Mouse (Mus musculus) c-Kit-negative CD71-positive TER-119-positive erythroid progenitor cells, embryonic 14.5 days (primary cell): Measurements from ENCODE around the gene Pex14.

Experiments used
- DNase-seq: peaks from one replicate; pipeline ENCODE4 v3.0.0-alpha.2; 2013; ENCODE audit warnings: low read depth, low spot score

The Pex14 gene

DNA sequence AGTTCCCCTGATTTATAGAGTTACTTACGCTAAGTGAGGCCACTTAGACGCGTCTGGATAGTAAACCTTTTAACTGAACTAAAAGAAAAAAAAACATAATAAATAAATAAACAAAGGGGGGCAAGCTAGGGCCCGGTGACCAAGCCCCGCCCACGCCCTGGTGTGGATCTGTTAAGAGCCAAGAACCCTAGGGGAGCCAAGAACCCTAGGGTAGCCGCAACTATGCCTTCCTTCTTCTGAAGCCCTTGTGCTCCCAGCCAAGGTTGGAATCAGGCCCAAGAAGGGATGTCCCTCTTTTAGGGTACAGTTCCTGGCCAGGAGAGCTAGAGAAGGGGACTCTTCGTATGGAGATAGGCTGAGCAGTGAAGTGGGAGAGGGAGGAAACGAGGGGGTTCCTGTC is 176.3 kb downstream of the Pex14 start:
- DNase-seq = no peak

- no peak for DNase-seq
Measured at GRCm38 (mm10) chr4:148922221-148922700, 177.4 kb downstream of the Pex14 start.

GRCm38 (mm10) chr4:148920610-148921009 is 179.1 kb downstream of the Pex14 start:
- no peak for DNase-seq

- DNase-seq = no peak
Measured at GRCm38 (mm10) chr4:148918707-148919447, 180.8 kb downstream of the Pex14 start.

DNA sequence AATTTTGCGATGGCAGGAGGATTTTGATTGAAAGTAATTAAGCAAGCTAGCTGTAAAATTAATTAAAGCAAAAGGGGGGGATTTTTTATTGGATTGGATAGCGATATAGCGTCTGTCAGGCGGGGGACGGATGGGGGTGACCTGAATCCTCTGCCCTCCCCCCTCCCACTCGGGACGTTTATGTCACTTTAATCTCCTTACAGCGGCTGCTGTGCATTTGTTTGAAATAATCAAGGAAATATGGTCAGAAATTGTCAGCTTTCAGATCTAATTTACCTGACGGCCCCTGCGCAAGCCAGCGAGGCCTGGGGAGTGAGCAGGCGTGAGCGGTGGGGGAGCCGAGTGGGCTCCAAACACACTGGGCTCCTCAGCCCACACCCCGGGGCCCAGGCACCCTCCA is 183.8 kb downstream of the Pex14 start:
- DNase-seq = no peak

DNA sequence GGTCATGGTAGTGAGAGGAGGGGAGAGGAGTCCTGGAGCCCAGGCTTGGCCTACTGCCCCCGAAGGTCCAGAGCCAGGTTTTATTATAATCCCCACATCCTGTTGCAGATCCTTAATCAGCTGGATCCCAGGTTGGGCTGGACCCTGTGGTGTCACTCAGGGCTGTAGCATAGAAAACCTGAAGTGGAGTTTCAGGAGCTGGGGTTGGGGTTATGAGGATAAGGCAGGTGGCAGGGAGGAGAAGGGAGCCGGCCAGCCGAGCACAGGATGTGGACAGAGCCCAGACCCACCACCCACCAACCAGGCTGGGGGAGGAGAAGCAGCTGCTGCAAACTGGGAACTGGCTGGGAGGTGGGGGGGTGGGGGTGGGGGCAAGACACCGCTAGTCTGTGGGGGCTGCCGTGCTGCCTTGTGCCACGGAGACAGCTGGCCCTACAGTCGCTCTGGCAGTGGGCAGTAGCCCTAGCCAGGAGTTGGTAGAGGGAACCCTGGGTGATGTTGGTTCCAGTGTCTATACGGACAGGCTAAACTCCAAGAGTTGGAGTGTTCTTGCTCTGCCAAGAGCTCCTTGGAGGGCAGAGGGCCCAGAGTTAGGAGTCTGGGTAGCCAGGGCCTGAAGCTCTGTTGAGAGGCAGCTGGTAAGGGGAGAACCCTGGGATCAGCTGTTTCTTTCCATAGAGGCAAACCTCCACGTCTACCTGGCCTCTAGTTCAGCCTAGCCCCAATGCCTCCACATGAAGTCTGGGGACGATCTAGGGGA is 184.6 kb downstream of the Pex14 start:
- DNase-seq = no peak

DNA sequence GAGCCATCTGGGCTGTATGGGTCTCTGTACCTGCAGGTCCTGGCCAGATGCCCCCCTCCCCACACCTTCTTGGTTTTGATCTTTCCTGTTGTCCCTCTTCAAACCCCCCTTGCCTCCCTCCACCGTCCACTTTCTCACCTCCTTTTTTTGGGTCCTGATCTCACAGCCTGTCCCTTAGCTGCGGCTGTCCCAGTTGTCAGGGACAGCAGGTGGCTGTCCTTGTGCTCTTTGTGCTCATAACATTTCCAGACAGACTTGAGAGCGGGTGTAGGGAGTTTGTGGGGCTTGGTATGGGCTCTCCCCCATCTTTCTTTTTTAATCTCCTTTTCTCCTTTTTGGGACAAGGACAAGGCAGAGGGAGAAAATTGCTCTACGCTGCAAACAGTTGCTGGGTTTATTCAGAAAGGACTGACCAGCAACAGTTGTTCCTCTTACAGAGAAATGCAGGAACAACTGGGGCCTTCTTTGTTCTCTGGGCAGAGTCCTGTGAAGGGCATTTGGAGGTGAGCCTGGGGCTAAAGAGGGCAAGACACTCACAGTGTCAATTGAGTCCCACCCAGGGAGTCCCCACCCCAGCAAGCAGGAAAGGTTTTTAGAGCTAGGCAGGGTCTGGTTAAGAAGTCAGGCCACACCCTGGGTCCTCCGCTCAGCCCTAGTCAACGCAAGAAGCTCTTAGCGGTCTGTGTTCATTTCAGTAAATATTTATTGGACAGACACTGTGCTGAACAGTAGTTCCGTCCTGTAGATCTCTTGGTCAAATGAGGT is 186.7 kb downstream of the Pex14 start:
- DNase-seq = no peak

DNA sequence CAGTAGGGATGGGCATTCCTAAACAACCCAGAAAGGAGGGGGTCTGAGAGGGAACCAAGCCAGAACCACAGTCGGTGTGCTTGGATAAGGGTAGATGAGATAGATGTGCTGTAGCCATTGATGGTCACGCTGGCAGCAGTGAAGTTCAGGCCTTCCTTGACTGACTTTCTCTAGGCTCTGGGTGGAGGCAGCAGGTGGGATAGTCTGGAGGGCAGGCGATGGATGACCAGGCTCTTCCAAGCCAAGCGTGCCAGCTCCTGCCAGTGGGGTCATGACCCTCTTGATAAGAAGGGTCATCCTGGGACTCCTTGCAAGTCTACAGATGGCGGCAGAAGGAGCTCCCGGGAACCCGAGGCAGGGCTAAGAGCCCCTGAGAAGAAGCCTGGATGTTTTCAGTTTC is 187.5 kb downstream of the Pex14 start:
- DNase-seq = no peak
